Mouse (Mus musculus): Measurements from ENCODE around the gene Iqsec2. TPM values are rescaled to one million over a fixed set of nuclear protein-coding genes. Genes with fewer than 3 reads are reported as not detected.

Gene Iqsec2
- total and polyA plus RNA-seq, 3 experiments: 0.19 to 1.7 TPM; not detected in 1

DNA sequence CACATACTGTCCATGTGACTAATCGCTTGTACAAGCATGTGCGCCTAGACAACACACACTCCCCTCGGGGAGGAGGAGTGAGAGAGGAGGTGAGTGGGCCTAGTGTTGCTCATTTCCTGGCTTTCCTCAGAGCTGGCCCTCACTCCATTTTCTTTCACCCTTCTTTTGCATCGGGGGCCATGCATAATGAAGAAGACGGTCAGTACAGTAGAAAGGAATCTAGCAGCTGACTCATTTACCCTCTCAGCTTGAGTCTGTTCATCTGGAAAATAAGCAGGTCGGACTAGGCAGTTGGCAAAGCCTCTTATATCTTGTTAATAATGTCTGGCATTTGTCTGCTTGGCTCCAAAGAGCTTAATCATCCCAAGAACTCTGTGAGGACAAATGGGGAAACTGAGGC, 22.1 kb downstream of the Iqsec2 start:
- H3K4me3 ChIP-seq (ENCODE audit: control insufficient read depth in 1 of 2, insufficient read depth in 1 of 2, low read depth in 2 of 2, low read length in 2 of 2): no peak overlapping the region
- H3K27ac ChIP-seq (ENCODE audit: control insufficient read depth, low read depth, low read length): no peak overlapping the region
- 0 out of 4 replicates have a peak, but pooled peaks cover 0 to 4% of the 10 kb centered on the region in 2 experiments for H3K4me1 ChIP-seq (ENCODE audit: control insufficient read depth in 1 of 2, insufficient read depth in 2 of 2, low read length in 2 of 2)
- TF ChIP-seq SIN3A (IDR thresholded peaks at IDR 0.05; ENCODE audit: low read length): no peak
- no peak for TF ChIP-seq GATA1 (IDR thresholded peaks at IDR 0.05; ENCODE audit: low read depth, low read length)
- no peak for TF ChIP-seq RAD21 (IDR thresholded peaks at IDR 0.05; ENCODE audit: low read depth, low read length)
- TF ChIP-seq CTCF (IDR thresholded peaks at IDR 0.05 in 2 of 3, conservative IDR thresholded peaks at IDR 0.05 in 1 of 3; ENCODE audit: control insufficient read depth in 1 of 3, insufficient read depth in 1 of 3, low read depth in 2 of 3, low read length in 3 of 3, poor library complexity in 1 of 3, severe bottlenecking in 1 of 3): no peak
- TF ChIP-seq POLR2AphosphoS2 (IDR thresholded peaks at IDR 0.05; ENCODE audit: low read length): no peak
- TF ChIP-seq MAZ (IDR thresholded peaks at IDR 0.05; ENCODE audit: low read depth, low read length): no peak
- no peak for TF ChIP-seq JUND (IDR thresholded peaks at IDR 0.05; ENCODE audit: low read depth, low read length)
- TF ChIP-seq USF1 (IDR thresholded peaks at IDR 0.05; ENCODE audit: low read depth, low read length): no peak
- TF ChIP-seq BHLHE40 (IDR thresholded peaks at IDR 0.05; ENCODE audit: borderline replicate concordance, low read depth, low read length): no peak
- H3K9ac ChIP-seq (ENCODE audit: control insufficient read depth, low read depth, low read length, poor library complexity, severe bottlenecking): no peak overlapping the region
- H3K36me3 ChIP-seq (ENCODE audit: control insufficient read depth in 1 of 2, insufficient read depth in 2 of 2, low read length in 2 of 2): no peaks in the 10 kb centered on the region
- H3K27me3 ChIP-seq (ENCODE audit: control insufficient read depth in 1 of 2, insufficient read depth in 2 of 2, low read length in 2 of 2): peaks cover 0 to 1% of the 10 kb centered on the region in 2 experiments; a peak in 1 of 4 replicates
- no peaks in the 10 kb centered on the region for H3K9me3 ChIP-seq (replicated peaks; ENCODE audit: insufficient read depth, low read length)
- no peak for DNase-seq (ENCODE audit: low read depth, low spot score)
- no peaks in the 10 kb centered on the region for H3K79me2 ChIP-seq (ENCODE audit: control insufficient read depth, insufficient read depth, low read length, poor library complexity)

GRCm38 (mm10) chrX:152168521-152168920, 24.5 kb downstream of the Iqsec2 start:
- Histone ChIP-seq H3K9me3 (replicated peaks; ENCODE audit: insufficient read depth, low read length) (no peaks in the 10 kb centered on the region), H3K9ac (ENCODE audit: control insufficient read depth, low read depth, low read length, poor library complexity, severe bottlenecking) (no peak overlapping the region), H3K79me2 (ENCODE audit: control insufficient read depth, insufficient read depth, low read length, poor library complexity) (no peaks in the 10 kb centered on the region), H3K27ac (ENCODE audit: control insufficient read depth, low read depth, low read length) (no peak overlapping the region), H3K27me3 (ENCODE audit: control insufficient read depth in 1 of 2, insufficient read depth in 2 of 2, low read length in 2 of 2) (peaks cover 0 to 1% of the 10 kb centered on the region in 2 experiments; a peak in 1 of 4 replicates), H3K36me3 (ENCODE audit: control insufficient read depth in 1 of 2, insufficient read depth in 2 of 2, low read length in 2 of 2) (no peaks in the 10 kb centered on the region), H3K4me3 (ENCODE audit: control insufficient read depth in 1 of 2, insufficient read depth in 1 of 2, low read depth in 2 of 2, low read length in 2 of 2) (no peak overlapping the region), H3K4me1 (ENCODE audit: control insufficient read depth in 1 of 2, insufficient read depth in 2 of 2, low read length in 2 of 2) (peaks cover 0 to 13% of the 10 kb centered on the region in 2 experiments; a peak in 1 of 4 replicates)
- TF ChIP-seq USF1 (IDR thresholded peaks at IDR 0.05; ENCODE audit: low read depth, low read length) (no peak), HCFC1 (IDR thresholded peaks at IDR 0.05; ENCODE audit: low read depth, low read length) (no peak), E2F4 (IDR thresholded peaks at IDR 0.05; ENCODE audit: borderline replicate concordance, low read depth, low read length) (no peak), ETS1 (IDR thresholded peaks at IDR 0.05; ENCODE audit: low read depth, low read length) (no peak), CHD1 (IDR thresholded peaks at IDR 0.05; ENCODE audit: low read depth, low read length) (no peak), GATA1 (IDR thresholded peaks at IDR 0.05; ENCODE audit: low read depth, low read length) (no peak), NELFE (IDR thresholded peaks at IDR 0.05; ENCODE audit: low read depth, low read length) (no peak), MEF2A (IDR thresholded peaks at IDR 0.05; ENCODE audit: extremely low read depth, insufficient replicate concordance, low read depth, low read length, poor library complexity, severe bottlenecking) (no peak), EP300 (IDR thresholded peaks at IDR 0.05; ENCODE audit: low read depth in 1 of 2, low read length in 2 of 2) (no peak), CTCF (IDR thresholded peaks at IDR 0.05 in 2 of 3, conservative IDR thresholded peaks at IDR 0.05 in 1 of 3; ENCODE audit: control insufficient read depth in 1 of 3, insufficient read depth in 1 of 3, low read depth in 2 of 3, low read length in 3 of 3, poor library complexity in 1 of 3, severe bottlenecking in 1 of 3) (no peak), ZKSCAN1 (IDR thresholded peaks at IDR 0.05; ENCODE audit: low read depth, low read length) (no peak), MAX (IDR thresholded peaks at IDR 0.05; ENCODE audit: low read length) (no peak), ELF1 (IDR thresholded peaks at IDR 0.05; ENCODE audit: low read depth, low read length) (no peak), SIN3A (IDR thresholded peaks at IDR 0.05; ENCODE audit: low read length) (no peak)
- no peak for DNase-seq (ENCODE audit: low read depth, low spot score)

Measured in MEL (cell line).